Mouse (Mus musculus) lung, postnatal 0 days (tissue): ENCODE data around the gene Ldah.

Experiments
- CTCF ChIP-seq: IDR thresholded peaks from 2 replicates; pipeline ENCODE4 v1.5.1; 2016; ENCODE audit warnings: antibody characterized with exemption, mild to moderate bottlenecking
- EP300 ChIP-seq: IDR thresholded peaks from 2 replicates; pipeline ENCODE4 v1.6.1; 2016; ENCODE audit warnings: antibody characterized with exemption, mild to moderate bottlenecking, control low read depth

GRCm38 (mm10) chr12:8223036-8223435 is 15.1 kb downstream of the Ldah start:
- TF ChIP-seq CTCF, result no peak
- no peak for TF ChIP-seq EP300
